Mouse (Mus musculus) B cell, adult 62 days (primary cell): ENCODE results near the gene Tmprss11b. TPM values are rescaled to one million over a fixed set of nuclear protein-coding genes. Genes with fewer than 3 reads are reported as not detected.

ENCODE experiments used
- total RNA-seq: library from RNA; stranded (reverse); gene quantifications from 4 replicates; pipeline ENCODE4 v1.2.4, GENCODE M21; 2023

Gene Tmprss11b
- total RNA-seq, result not detected in 4 replicates

DNA sequence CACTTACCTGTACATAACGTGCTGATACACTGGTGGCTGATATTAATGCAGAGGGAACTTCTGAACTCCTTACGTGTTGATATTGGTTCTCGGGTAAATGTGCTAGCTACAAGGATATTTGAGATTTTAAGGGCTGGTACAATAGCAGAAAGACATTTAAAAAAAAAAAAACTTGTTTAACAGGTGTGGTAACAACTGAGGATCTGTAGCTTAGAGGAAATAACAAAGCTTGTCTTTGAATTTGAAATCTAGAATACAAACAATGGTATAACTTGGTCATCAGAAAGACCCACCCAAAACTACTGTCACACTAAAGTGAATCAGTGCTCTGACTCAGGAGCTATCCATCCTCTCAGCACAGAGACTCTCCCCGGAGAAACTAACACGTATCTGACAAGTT, at the start of gene Tmprss11b:
TSS of gene Tmprss11b (minus strand) at position 101 of the 400 bp plus-strand sequence.

DNA sequence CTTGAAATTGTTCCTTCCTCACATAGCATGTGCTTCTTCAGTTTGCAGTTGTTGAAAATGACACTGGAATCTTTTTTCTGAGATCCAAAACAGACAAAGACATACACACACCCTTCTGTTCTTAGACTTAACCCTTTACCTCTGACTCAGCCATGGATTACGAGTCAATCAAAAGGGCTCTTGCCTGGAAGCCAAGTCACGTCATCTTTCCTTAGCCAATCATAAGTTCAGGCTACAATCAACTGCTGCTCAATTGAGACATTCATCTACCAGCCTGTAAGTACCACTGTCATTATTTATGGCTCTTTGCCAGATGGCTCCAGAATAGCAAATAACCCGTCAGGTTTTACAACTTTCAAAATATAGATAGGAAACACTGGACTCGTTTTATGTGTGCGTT, 43.8 kb downstream of the Tmprss11b start, which contains the start of gene Tmprss11f:
TSS of gene Tmprss11f (minus strand) at position 101 of the 400 bp plus-strand sequence.

Other genes starting within 250 kb of the Tmprss11b start
- gene Tmprss11a, start 207.4 kb downstream of the Tmprss11b start, total RNA-seq, result not detected in 4 replicates
- gene Tmprss11g, start 157.8 kb downstream of the Tmprss11b start, total RNA-seq, result not detected in 4 replicates
- gene Tmprss11f, start 43.9 kb downstream of the Tmprss11b start, total RNA-seq, result not detected in 4 replicates
- not detected in 4 replicates for gene Tmprss11e, start 69.5 kb upstream of the Tmprss11b start, total RNA-seq
- gene Ythdc1, start 127.9 kb upstream of the Tmprss11b start, total RNA-seq, result 236 to 254 TPM (median 245 TPM) in 4 replicates
- gene Ugt2b34, start 230.6 kb upstream of the Tmprss11b start, total RNA-seq, result not detected in 4 replicates